16 mouse cellular contexts compared by ENCODE assay signal in genomic region chr14:85508527-85508926, GRCm38 (mm10).
A peak's percentile ranks its signal among the peaks of the same experiment; 100 is the strongest.
DNase-seq lines count a peak whose midpoint lies in the region; ATAC-seq lines count a peak whose summit lies in the region.
"Had no signal": no experiment of that assay in that cellular context is flagged by ENCODE, and none has a peak within 500 bp of the region (broad histone marks: within the 10 kb centered on the region; RNA-seq: fewer than 3 reads in every experiment).

No protein-coding gene starts in this region.

- no peak overlapping the region for H3K4me3 ChIP-seq in midbrain, embryonic 11.5 days (ENCODE audit: low read depth, low read length)
- no peak overlapping the region for H3K4me3 ChIP-seq in midbrain, embryonic 10.5 days
- H3K4me3 ChIP-seq in forebrain, embryonic 14.5 days (ENCODE audit: low read depth, low read length) = no peak overlapping the region
- H3K4me3 ChIP-seq in hindbrain, embryonic 16.5 days (ENCODE audit: low read length) = no peak overlapping the region
- no peak overlapping the region for H3K4me3 ChIP-seq in neural tube, embryonic 14.5 days (ENCODE audit: low read depth, low read length)
- H3K4me3 ChIP-seq: gastrocnemius, adult 2 months; heart, embryonic 10.5 days; limb, embryonic 15.5 days had no signal

- H3K9me3 ChIP-seq in midbrain, embryonic 11.5 days (ENCODE audit: control insufficient read depth, low read length) = no peaks in the 10 kb centered on the region
- H3K9me3 ChIP-seq in midbrain, embryonic 10.5 days (replicated peaks) = no peaks in the 10 kb centered on the region
- H3K9me3 ChIP-seq in forebrain, embryonic 14.5 days (replicated peaks; ENCODE audit: control insufficient read depth, low read length) = no peaks in the 10 kb centered on the region
- no peaks in the 10 kb centered on the region for H3K9me3 ChIP-seq in hindbrain, embryonic 16.5 days (ENCODE audit: control insufficient read depth, low read length)
- H3K9me3 ChIP-seq in neural tube, embryonic 14.5 days (ENCODE audit: control insufficient read depth, low read length) = no peaks in the 10 kb centered on the region
- H3K9me3 ChIP-seq: heart, embryonic 10.5 days; limb, embryonic 15.5 days had no signal

- H3K27me3 ChIP-seq in midbrain, embryonic 11.5 days (ENCODE audit: control insufficient read depth, insufficient read depth, low read length) = no peaks in the 10 kb centered on the region
- no peaks in the 10 kb centered on the region for H3K27me3 ChIP-seq in midbrain, embryonic 10.5 days (ENCODE audit: low read depth, poor library complexity, severe bottlenecking)
- H3K27me3 ChIP-seq in forebrain, embryonic 14.5 days (replicated peaks; ENCODE audit: control insufficient read depth, insufficient read depth, low read length) = no peaks in the 10 kb centered on the region
- no peaks in the 10 kb centered on the region for H3K27me3 ChIP-seq in hindbrain, embryonic 16.5 days (replicated peaks; ENCODE audit: control insufficient read depth, insufficient read depth, low read length)
- no peaks in the 10 kb centered on the region for H3K27me3 ChIP-seq in neural tube, embryonic 14.5 days (ENCODE audit: control insufficient read depth, insufficient read depth, low read length)
- H3K27me3 ChIP-seq: limb, embryonic 15.5 days had no signal

- no peak overlapping the region for H3K4me2 ChIP-seq in midbrain, embryonic 11.5 days
- H3K4me2 ChIP-seq in forebrain, embryonic 14.5 days (ENCODE audit: low read length) = no peak overlapping the region
- H3K4me2 ChIP-seq in hindbrain, embryonic 16.5 days (ENCODE audit: low read length) = no peak overlapping the region
- no peak overlapping the region for H3K4me2 ChIP-seq in neural tube, embryonic 14.5 days (ENCODE audit: low read depth, low read length)
- H3K4me2 ChIP-seq: limb, embryonic 15.5 days; lung, embryonic 14.5 days had no signal

- H3K36me3 ChIP-seq in midbrain, embryonic 11.5 days (ENCODE audit: control insufficient read depth, insufficient read depth, low read length) = no peaks in the 10 kb centered on the region
- no peaks in the 10 kb centered on the region for H3K36me3 ChIP-seq in midbrain, embryonic 10.5 days
- no peaks in the 10 kb centered on the region for H3K36me3 ChIP-seq in forebrain, embryonic 14.5 days (ENCODE audit: control insufficient read depth, insufficient read depth, low read length)
- H3K36me3 ChIP-seq in hindbrain, embryonic 16.5 days (ENCODE audit: control insufficient read depth, insufficient read depth, low read length) = no peaks in the 10 kb centered on the region
- H3K36me3 ChIP-seq in neural tube, embryonic 14.5 days (ENCODE audit: control insufficient read depth, insufficient read depth, low read length) = no peaks in the 10 kb centered on the region
- H3K36me3 ChIP-seq: G1E; heart, embryonic 10.5 days; limb, embryonic 15.5 days had no signal

- 12% methylated on average over 3 of the region's 3 CpGs for WGBS in midbrain, embryonic 11.5 days
- WGBS in midbrain, embryonic 10.5 days = 13% methylated on average over 3 of the region's 3 CpGs
- WGBS in forebrain, embryonic 14.5 days = 7% methylated on average over 3 of the region's 3 CpGs
- 19% methylated on average over 3 of the region's 3 CpGs for WGBS in hindbrain, embryonic 16.5 days
- WGBS in neural tube, embryonic 14.5 days = 12% methylated on average over 3 of the region's 3 CpGs

- H3K9ac ChIP-seq in midbrain, embryonic 11.5 days (ENCODE audit: low read length) = no peak overlapping the region
- no peak overlapping the region for H3K9ac ChIP-seq in forebrain, embryonic 14.5 days (ENCODE audit: low read length)
- H3K9ac ChIP-seq in hindbrain, embryonic 16.5 days (ENCODE audit: low read depth, low read length) = no peak overlapping the region
- H3K9ac ChIP-seq in neural tube, embryonic 14.5 days (replicated peaks; ENCODE audit: low read depth, low read length) = no peak overlapping the region
- H3K9ac ChIP-seq: limb, embryonic 15.5 days; lung, embryonic 14.5 days had no signal

- no peaks in the 10 kb centered on the region for H3K4me1 ChIP-seq in midbrain, embryonic 11.5 days (ENCODE audit: control insufficient read depth, insufficient read depth, low read length)
- H3K4me1 ChIP-seq in midbrain, embryonic 10.5 days = peaks cover 9% of the 10 kb centered on the region
- no peaks in the 10 kb centered on the region; the same call in 1 of the 2 replicates for H3K4me1 ChIP-seq in forebrain, embryonic 14.5 days (ENCODE audit: control insufficient read depth, insufficient read depth, low read length)
- no peaks in the 10 kb centered on the region; the same call in 1 of the 2 replicates for H3K4me1 ChIP-seq in hindbrain, embryonic 16.5 days (ENCODE audit: control insufficient read depth, insufficient read depth, low read depth, low read length)
- no peaks in the 10 kb centered on the region; the same call in 1 of the 2 replicates for H3K4me1 ChIP-seq in neural tube, embryonic 14.5 days (ENCODE audit: control insufficient read depth, insufficient read depth, low read length)
- H3K4me1 ChIP-seq: heart, embryonic 10.5 days; limb, embryonic 15.5 days had no signal

- ATAC-seq in midbrain, embryonic 11.5 days (ENCODE audit: low FRiP score) = peak; percentile 90
- ATAC-seq in forebrain, embryonic 14.5 days = peak; percentile 94
- ATAC-seq in hindbrain, embryonic 16.5 days = 0 out of 2 replicates have a peak, but pooled peaks have one; percentile 48
- ATAC-seq in neural tube, embryonic 14.5 days (ENCODE audit: low read depth) = peak; percentile 65; the same call in 1 of the 2 replicates

- DNase-seq in midbrain, embryonic 11.5 days (ENCODE audit: low spot score, missing footprints) = no peak
- DNase-seq in midbrain, embryonic 10.5 days (ENCODE audit: low spot score) = no peak
- DNase-seq in forebrain, embryonic 14.5 days (ENCODE audit: low spot score) = peak; percentile 85
- DNase-seq in thymus, postnatal 0 days (ENCODE audit: low spot score) = no peak
- DNase-seq in layer of hippocampus, postnatal 36 days = no peak
- no peak for DNase-seq in kidney, postnatal 4 days
- DNase-seq: adrenal gland, postnatal 14 days; cerebellum, postnatal 36 days; gastrocnemius, adult 2 months; kidney, adult 18-20 months; lung, embryonic 14.5 days had no signal

- H3K27ac ChIP-seq in midbrain, embryonic 11.5 days (ENCODE audit: low read depth, low read length) = no peak overlapping the region
- H3K27ac ChIP-seq in midbrain, embryonic 10.5 days (replicated peaks) = no peak overlapping the region
- no peak overlapping the region for H3K27ac ChIP-seq in forebrain, embryonic 14.5 days (ENCODE audit: low read depth, low read length)
- H3K27ac ChIP-seq in hindbrain, embryonic 16.5 days (ENCODE audit: low read depth, low read length) = no peak overlapping the region
- no peak overlapping the region; the same call in 1 of the 2 replicates for H3K27ac ChIP-seq in neural tube, embryonic 14.5 days (ENCODE audit: low read depth, low read length)
- H3K27ac ChIP-seq: gastrocnemius, adult 2 months; heart, embryonic 10.5 days; limb, embryonic 15.5 days had no signal
